Mouse (Mus musculus) cerebellum, adult (tissue): ENCODE measurements around the gene Sugct.

Source experiments
- ATAC-seq: cut with Nextera tagmentation; 2 replicates; pipeline ENCODE4 v1.9.2; 2017; ENCODE audit warnings: mild to moderate bottlenecking, moderate library complexity, mixed read lengths; ENCODE audit not compliant: insufficient number of reproducible peaks, low FRiP score, low TSS enrichment

Sugct gene

GRCm38 (mm10) chr13:17301590-17301989 is 393.8 kb downstream of the Sugct start:
- no peak for ATAC-seq

GRCm38 (mm10) chr13:17297462-17298005 is 397.8 kb downstream of the Sugct start:
- no peak for ATAC-seq

- no peak for ATAC-seq
Observed at GRCm38 (mm10) chr13:17296912-17297311, 398.4 kb downstream of the Sugct start.

- no peak for ATAC-seq
Observed at GRCm38 (mm10) chr13:17296460-17296859, 398.9 kb downstream of the Sugct start.

GRCm38 (mm10) chr13:17291057-17291456 is 404.3 kb downstream of the Sugct start:
- ATAC-seq, result no peak

GRCm38 (mm10) chr13:17288377-17288776 is 407.0 kb downstream of the Sugct start:
- ATAC-seq, result no peak

- ATAC-seq, result no peak
Observed at GRCm38 (mm10) chr13:17245936-17246335, 449.4 kb downstream of the Sugct start.

- ATAC-seq, result no peak
Observed at GRCm38 (mm10) chr13:17216524-17216923, 478.8 kb downstream of the Sugct start.

- no peak for ATAC-seq
Observed at GRCm38 (mm10) chr13:17212681-17213080, 482.7 kb downstream of the Sugct start.

- ATAC-seq, result no peak
Observed at GRCm38 (mm10) chr13:17190180-17190762, 505.1 kb downstream of the Sugct start.

GRCm38 (mm10) chr13:17185253-17185652 is 510.1 kb downstream of the Sugct start:
- ATAC-seq, result no peak

- ATAC-seq, result no peak
Observed at GRCm38 (mm10) chr13:17165917-17166316, 529.4 kb downstream of the Sugct start.

- ATAC-seq, result no peak
Observed at GRCm38 (mm10) chr13:17164721-17165120, 530.6 kb downstream of the Sugct start.

- ATAC-seq, result no peak
Observed at GRCm38 (mm10) chr13:17146441-17146992, 548.8 kb downstream of the Sugct start.

GRCm38 (mm10) chr13:17116073-17116472 is 579.3 kb downstream of the Sugct start:
- ATAC-seq, result no peak

GRCm38 (mm10) chr13:17102372-17102771 is 593.0 kb downstream of the Sugct start:
- no peak for ATAC-seq

GRCm38 (mm10) chr13:17086547-17086946 is 608.8 kb downstream of the Sugct start:
- no peak for ATAC-seq

- no peak for ATAC-seq
Observed at GRCm38 (mm10) chr13:17086146-17086545, 609.2 kb downstream of the Sugct start.

GRCm38 (mm10) chr13:17084946-17085852 is 610.2 kb downstream of the Sugct start:
- no peak for ATAC-seq

GRCm38 (mm10) chr13:17081618-17082017 is 613.7 kb downstream of the Sugct start:
- no peak for ATAC-seq

GRCm38 (mm10) chr13:17065552-17065951 is 629.8 kb downstream of the Sugct start:
- ATAC-seq, result no peak
